In the genomic region with DNA sequence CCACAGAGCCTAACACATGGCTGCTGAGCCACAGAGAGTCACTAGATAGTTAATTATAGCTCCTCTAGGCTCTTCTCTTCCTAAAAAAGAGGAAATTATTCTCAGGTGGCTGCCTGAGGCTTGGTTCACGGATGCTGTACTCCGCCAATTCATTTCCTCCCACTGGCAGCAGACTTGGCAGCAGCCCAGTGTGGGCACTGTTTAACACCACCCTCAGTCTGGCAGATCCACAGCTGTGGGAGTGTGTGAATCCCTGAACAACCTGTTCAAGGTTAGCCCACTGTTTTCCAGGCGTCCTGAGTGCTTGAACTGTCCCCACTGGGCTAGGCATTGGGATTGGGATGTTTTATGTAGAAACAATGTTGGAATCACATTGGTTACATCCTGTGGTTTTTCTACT, we compare ENCODE assay signal across 10 mouse cellular contexts. TPM values are rescaled to one million over a fixed set of nuclear protein-coding genes. Genes with fewer than 3 reads are reported as not detected.
A peak's percentile ranks its signal among the peaks of the same experiment; 100 is the strongest.
DNase-seq lines count a peak whose midpoint lies in the region; ATAC-seq lines count a peak whose summit lies in the region.
"Had no signal": no experiment of that assay in that cellular context is flagged by ENCODE, and none has a peak within 500 bp of the region (broad histone marks: within the 10 kb centered on the region; RNA-seq: fewer than 3 reads in every experiment).

No protein-coding gene starts in this region.

- ATAC-seq in forebrain, embryonic 14.5 days = peak; percentile 63; the same call in 1 of the 2 replicates
- ATAC-seq in forebrain, embryonic 12.5 days (ENCODE audit: low FRiP score) = no peak

- 44% methylated on average over 3 of the region's 3 CpGs for WGBS in forebrain, embryonic 14.5 days
- WGBS in forebrain, embryonic 12.5 days = 57% methylated on average over 3 of the region's 3 CpGs

- DNase-seq in forebrain, embryonic 14.5 days (ENCODE audit: low spot score) = peak; percentile 68
- peak; percentile 52 to 73 for DNase-seq in cerebellum, postnatal 25 days
- DNase-seq in layer of hippocampus, postnatal 14 days (ENCODE audit: low spot score in 2 of 2) = peak; percentile 65 to 69
- peak; percentile 87 for DNase-seq in right cerebral cortex, adult 2 months (ENCODE audit: low spot score in 2 of 2)
- no peak for DNase-seq in gastrocnemius, postnatal 10 days
- DNase-seq in kidney, postnatal 14 days = no peak
- DNase-seq in spleen, adult 12 weeks (ENCODE audit: low spot score) = no peak
- DNase-seq: retina, postnatal 1 day had no signal

- no peak overlapping the region for H3K4me2 ChIP-seq in forebrain, embryonic 14.5 days (ENCODE audit: low read length)
- no peak overlapping the region for H3K4me2 ChIP-seq in forebrain, embryonic 12.5 days

- H3K4me3 ChIP-seq in forebrain, embryonic 14.5 days (ENCODE audit: low read depth, low read length) = no peak overlapping the region
- no peak overlapping the region for H3K4me3 ChIP-seq in forebrain, embryonic 12.5 days (replicated peaks)

- no peak overlapping the region for H3K9ac ChIP-seq in forebrain, embryonic 14.5 days (ENCODE audit: low read length)
- H3K9ac ChIP-seq in forebrain, embryonic 12.5 days = no peak overlapping the region

- no peak overlapping the region for H3K27ac ChIP-seq in forebrain, embryonic 14.5 days (ENCODE audit: low read depth, low read length)
- H3K27ac ChIP-seq in forebrain, embryonic 12.5 days = no peak overlapping the region

- no peaks in the 10 kb centered on the region for H3K9me3 ChIP-seq in forebrain, embryonic 14.5 days (replicated peaks; ENCODE audit: control insufficient read depth, low read length)
- no peaks in the 10 kb centered on the region for H3K9me3 ChIP-seq in forebrain, embryonic 12.5 days

- H3K4me1 ChIP-seq in forebrain, embryonic 14.5 days (ENCODE audit: control insufficient read depth, insufficient read depth, low read length) = peaks cover 4% of the 10 kb centered on the region; the same call in 1 of the 2 replicates
- H3K4me1 ChIP-seq in forebrain, embryonic 12.5 days = peaks cover 5% of the 10 kb centered on the region; the same call in 1 of the 2 replicates

- H3K36me3 ChIP-seq in forebrain, embryonic 14.5 days (ENCODE audit: control insufficient read depth, insufficient read depth, low read length) = no peaks in the 10 kb centered on the region
- no peaks in the 10 kb centered on the region for H3K36me3 ChIP-seq in forebrain, embryonic 12.5 days (replicated peaks)

- no peaks in the 10 kb centered on the region for H3K27me3 ChIP-seq in forebrain, embryonic 14.5 days (replicated peaks; ENCODE audit: control insufficient read depth, insufficient read depth, low read length)
- no peaks in the 10 kb centered on the region for H3K27me3 ChIP-seq in forebrain, embryonic 12.5 days

RNA-seq across cellular contexts. Expression of a gene that starts 50.0 kb away (rescaled TPM):
- 0.03 and 0.07 TPM in 2 replicates for polyA plus RNA-seq in forebrain, embryonic 14.5 days (2014; fragmentation: Nextera tagmentation; extraction: Ambion mirVana)
- 0.18 TPM in 1 of 2 replicates, not detected in the other for polyA plus RNA-seq in forebrain, embryonic 12.5 days (2016; fragmentation: Nextera tagmentation; extraction: Ambion mirVana)
- total RNA-seq in layer of hippocampus, postnatal 14 days (2021) = 1 to 10 TPM; 1.7 to 2.0 TPM
- total RNA-seq in gastrocnemius, postnatal 10 days (2021) = under 1 TPM in 1 of 2 experiments, not detected in 1; 0.23 TPM
- polyA plus RNA-seq: C2C12 had no signal

Comparison
In these comparisons a context has a peak if more than half of its experiments do, and no peak if none do; other contexts are left out.
1. DNase-seq: peak in forebrain, embryonic 14.5 days (single experiment), cerebellum, postnatal 25 days (2 of 2), layer of hippocampus, postnatal 14 days (2 of 2) and right cerebral cortex, adult 2 months (2 of 2); none in gastrocnemius, postnatal 10 days (single experiment), kidney, postnatal 14 days (single experiment) and spleen, adult 12 weeks (single experiment).